In genomic region chr6:128121691-128122090, GRCm38 (mm10) we compare ENCODE assay signal across 9 mouse cellular contexts. TPM values are rescaled to one million over a fixed set of nuclear protein-coding genes. Genes with fewer than 3 reads are reported as not detected.
DNase-seq lines count a peak whose midpoint lies in the region; ATAC-seq and TF ChIP-seq lines count a peak whose summit lies in the region.
"Had no signal": no experiment of that assay in that cellular context is flagged by ENCODE, and none has a peak within 500 bp of the region (broad histone marks: within the 10 kb centered on the region; RNA-seq: fewer than 3 reads in every experiment).

No protein-coding gene starts in this region.

- DNase-seq in kidney, adult 2 months: peak; percentile 84
- no peak for DNase-seq in kidney, postnatal 4 days
- no peak for DNase-seq in heart, embryonic 10.5 days (ENCODE audit: low spot score)
- DNase-seq in retina, postnatal 1 day: no peak
- DNase-seq in spleen, adult 18-20 months: no peak
- DNase-seq in cerebellum, postnatal 4 days (ENCODE audit: low spot score in 2 of 2): no peak

- no peaks in the 10 kb centered on the region for H3K36me3 ChIP-seq in kidney, adult 2 months (ENCODE audit: control insufficient read depth, insufficient read depth, low read length)
- H3K36me3 ChIP-seq in heart, embryonic 10.5 days: peaks cover 9% of the 10 kb centered on the region; the same call in 1 of the 2 replicates
- H3K36me3 ChIP-seq in lung, embryonic 16.5 days (ENCODE audit: control insufficient read depth, insufficient read depth, low read length): 0 out of 2 replicates have a peak, but pooled peaks cover 2% of the 10 kb centered on the region
- H3K36me3 ChIP-seq: liver, embryonic 12.5 days had no signal

- no peaks in the 10 kb centered on the region for H3K27me3 ChIP-seq in kidney, adult 2 months (replicated peaks; ENCODE audit: control insufficient read depth, insufficient read depth, low read length)
- no peaks in the 10 kb centered on the region for H3K27me3 ChIP-seq in heart, embryonic 10.5 days (ENCODE audit: insufficient read depth, poor library complexity, severe bottlenecking)
- H3K27me3 ChIP-seq in lung, embryonic 16.5 days (ENCODE audit: control insufficient read depth, insufficient read depth, low read depth, low read length): no peaks in the 10 kb centered on the region
- H3K27me3 ChIP-seq: liver, embryonic 12.5 days had no signal

- no peak for ATAC-seq in lung, embryonic 16.5 days (ENCODE audit: low read depth)
- ATAC-seq: liver, embryonic 12.5 days had no signal

- H3K9me3 ChIP-seq in heart, embryonic 10.5 days: no peaks in the 10 kb centered on the region
- no peaks in the 10 kb centered on the region for H3K9me3 ChIP-seq in lung, embryonic 16.5 days (ENCODE audit: control insufficient read depth, low read length)
- H3K9me3 ChIP-seq: liver, embryonic 12.5 days had no signal

- WGBS in kidney, adult 2 months: 57% methylated on average over 5 of the region's 5 CpGs
- 87% methylated on average over 5 of the region's 5 CpGs for WGBS in heart, embryonic 10.5 days
- WGBS in lung, embryonic 16.5 days: 70% methylated on average over 5 of the region's 5 CpGs

- H3K4me1 ChIP-seq in kidney, adult 2 months (ENCODE audit: control insufficient read depth, insufficient read depth, low read length): peaks cover 47% of the 10 kb centered on the region
- peaks cover 33% of the 10 kb centered on the region for H3K4me1 ChIP-seq in brown adipose tissue, adult 24 weeks (ENCODE audit: control insufficient read depth, insufficient read depth, insufficient read length, low read length)
- peaks cover 87% of the 10 kb centered on the region for H3K4me1 ChIP-seq in heart, embryonic 10.5 days
- H3K4me1 ChIP-seq in lung, embryonic 16.5 days (replicated peaks; ENCODE audit: control insufficient read depth, insufficient read depth, low read length): peaks cover 51% of the 10 kb centered on the region

- H3K27ac ChIP-seq in kidney, adult 2 months (ENCODE audit: insufficient read depth, low read depth, low read length): peak overlapping the region; percentile 62
- H3K27ac ChIP-seq in brown adipose tissue, adult 24 weeks (replicated peaks; ENCODE audit: low read depth, low read length): peak overlapping the region; percentile 36; the same call in 1 of the 2 replicates
- H3K27ac ChIP-seq in heart, embryonic 10.5 days: peak overlapping the region; percentile 87
- H3K27ac ChIP-seq in lung, embryonic 16.5 days (ENCODE audit: low read length): 0 out of 2 replicates have a peak overlapping the region, but pooled peaks have one; percentile 53
- H3K27ac ChIP-seq: liver, embryonic 12.5 days had no signal

- H3K4me3 ChIP-seq in kidney, adult 2 months (ENCODE audit: insufficient read depth, low read depth, low read length): no peak overlapping the region
- H3K4me3 ChIP-seq in brown adipose tissue, adult 24 weeks (ENCODE audit: insufficient read depth, low read depth, low read length): no peak overlapping the region
- H3K4me3 ChIP-seq in heart, embryonic 10.5 days: 0 out of 2 replicates have a peak overlapping the region, but pooled peaks have one; percentile 8
- no peak overlapping the region for H3K4me3 ChIP-seq in lung, embryonic 16.5 days (ENCODE audit: low read length)
- H3K4me3 ChIP-seq: liver, embryonic 12.5 days had no signal

- H3K4me2 ChIP-seq in lung, embryonic 16.5 days (ENCODE audit: low read depth, low read length): no peak overlapping the region
- H3K4me2 ChIP-seq: liver, embryonic 12.5 days had no signal

- no peak overlapping the region for H3K9ac ChIP-seq in lung, embryonic 16.5 days (ENCODE audit: low read length)
- H3K9ac ChIP-seq: liver, embryonic 12.5 days had no signal

- no peak for TF ChIP-seq CTCF in kidney, adult 2 months (conservative IDR thresholded peaks at IDR 0.05; ENCODE audit: insufficient read depth, insufficient read length, low read depth, low read length)

- no peak for TF ChIP-seq POLR2A in kidney, adult 2 months (IDR thresholded peaks at IDR 0.05; ENCODE audit: low read depth, low read length)

RNA-seq across cellular contexts. Expression of gene Tspan9, which starts 21.7 kb away (rescaled TPM):
- polyA plus RNA-seq in kidney, adult 2 months (2012; rRNA removed): 107 and 109 TPM in 2 replicates
- polyA plus RNA-seq in brown adipose tissue, adult 24 weeks (2012; ENCODE audit: insufficient read depth, insufficient read length, missing spikeins): 7.5 and 8.8 TPM in 2 replicates
- polyA plus RNA-seq in heart, embryonic 10.5 days (2016; fragmentation: Nextera tagmentation; extraction: Ambion mirVana): 111 and 177 TPM in 2 replicates
- 142 and 158 TPM in 2 replicates for polyA plus RNA-seq in lung, embryonic 16.5 days (2015; fragmentation: Nextera tagmentation; extraction: Ambion mirVana)

Comparison
In these comparisons a context has a peak if more than half of its experiments do, and no peak if none do; other contexts are left out.
1. H3K27ac ChIP-seq: peak in every context shown above with its lines; median percentile 87 in heart, embryonic 10.5 days; 62 in kidney, adult 2 months; 53 in lung, embryonic 16.5 days; 36 in brown adipose tissue, adult 24 weeks.
2. RNA of gene Tspan9, which starts 21.7 kb away (polyA plus RNA-seq): 142 to 158 TPM in lung, embryonic 16.5 days, 111 to 177 TPM in heart, embryonic 10.5 days and 107 to 109 TPM in kidney, adult 2 months; 7.5 to 8.8 TPM in brown adipose tissue, adult 24 weeks; every median in the first group is over 10 times any median in the second.